Mouse (Mus musculus) stomach, postnatal 0 days (tissue): ENCODE results near the gene Fstl4. TPM values are rescaled to one million over a fixed set of nuclear protein-coding genes. Genes with fewer than 3 reads are reported as not detected.

Experiments used
- ATAC-seq: fragments of 200-750 bp; cut with Nextera tagmentation; 2 replicates; pipeline ENCODE4 v1.8.0; 2017; ENCODE audit not compliant: low FRiP score, low TSS enrichment
- DNase-seq: peaks from one replicate; pipeline ENCODE4 v3.0.0-alpha.2; 2016; ENCODE audit warnings: low spot score
- H3K27ac ChIP-seq: fragments of 300-500 bp; sonication (generic); replicated peaks from 2 replicates; pipeline ENCODE4 v1.5.1; 2014; ENCODE audit warnings: mild to moderate bottlenecking, control low read depth
- H3K27me3 ChIP-seq: fragments of 300-500 bp; sonication (generic); 2 replicates; pipeline ENCODE4 v1.6.1; 2014; ENCODE audit warnings: low read length; ENCODE audit not compliant: control insufficient read depth, insufficient read depth
- H3K36me3 ChIP-seq: fragments of 300-500 bp; sonication (generic); 2 replicates; pipeline ENCODE4 v1.6.1; 2014; ENCODE audit warnings: low read length, mixed read lengths; ENCODE audit not compliant: control insufficient read depth, insufficient read depth
- H3K4me1 ChIP-seq: fragments of 300-500 bp; sonication (generic); replicated peaks from 2 replicates; pipeline ENCODE4 v1.6.1; 2014; ENCODE audit warnings: antibody characterized with exemption; ENCODE audit not compliant: control insufficient read depth, insufficient read depth
- H3K4me2 ChIP-seq: fragments of 300-500 bp; sonication (generic); replicated peaks from 2 replicates; pipeline ENCODE4 v1.6.1; 2014; ENCODE audit warnings: low read depth, mild to moderate bottlenecking, control low read depth, moderate library complexity
- H3K4me3 ChIP-seq: fragments of 300-500 bp; sonication (generic); 2 replicates; pipeline ENCODE4 v1.5.1; 2014; ENCODE audit warnings: low read depth, low read length, control low read depth
- H3K9ac ChIP-seq: fragments of 300-500 bp; sonication (generic); 2 replicates; pipeline ENCODE4 v1.6.1; 2014; ENCODE audit warnings: mild to moderate bottlenecking, low read length, control low read depth, mixed read lengths
- H3K9me3 ChIP-seq: fragments of 300-500 bp; sonication (generic); 2 replicates; pipeline ENCODE4 v1.6.1; 2016; ENCODE audit warnings: low read length; ENCODE audit not compliant: control insufficient read depth
- CTCF ChIP-seq: IDR thresholded peaks from 2 replicates; pipeline ENCODE4 v1.5.1; 2016; ENCODE audit warnings: antibody characterized with exemption, low read depth, mild to moderate bottlenecking, moderate library complexity
- EP300 ChIP-seq: optimal IDR thresholded peaks from 2 replicates; pipeline ENCODE3; 2016; ENCODE audit warnings: antibody characterized with exemption
- WGBS: fragments of 180-500 bp; shearing (Covaris S2); extraction: QIAGEN DNeasy Blood & Tissue Kit; methylation state at CpG from one replicate; pipeline ENCODE4 v1.1.7; 2014; 5-methylcytosine and 5-hydroxymethylcytosine counted together
- polyA plus RNA-seq: library from polyadenylated mRNA; unstranded; fragments of >200 nt; fragmentation: Nextera tagmentation; extraction: Ambion mirVana; gene quantifications from 2 replicates; pipeline ENCODE4 v1.2.1, GENCODE M21; 2015

Fstl4 gene
- polyA plus RNA-seq, 1 experiment from 2014 or later = 1.1 TPM

DNA sequence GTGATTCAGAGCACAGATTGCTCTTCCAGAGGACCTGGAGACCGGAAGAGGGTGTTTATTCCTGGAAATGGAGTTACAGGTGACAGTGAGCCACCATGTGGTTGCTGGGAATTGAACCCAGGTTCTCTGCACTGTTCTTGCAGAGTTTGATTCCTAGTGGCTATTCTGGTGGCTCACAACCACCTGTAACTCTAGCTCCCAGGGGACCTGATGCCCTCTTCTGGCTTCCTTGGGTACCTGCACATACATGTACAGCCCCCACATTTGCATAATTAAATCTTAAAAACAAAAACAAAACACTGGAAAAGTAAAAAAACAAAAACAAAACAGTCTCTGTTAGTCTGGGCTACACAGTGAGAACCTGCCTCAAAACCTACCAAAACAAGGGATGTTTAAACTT, 2.6 kb upstream of the Fstl4 start:
- WGBS = 43% methylated on average over 1 of the region's 1 CpGs
- TF ChIP-seq EP300 = no peak
- TF ChIP-seq CTCF = peak; percentile 56

GRCm38 (mm10) chr11:52764894-52765677, 652 bp downstream of the Fstl4 start:
- Histone ChIP-seq H3K27me3 (peaks cover 13% of the 10 kb centered on the region), H3K4me3 (peak overlapping the region; percentile 47), H3K9me3 (no peaks in the 10 kb centered on the region), H3K4me1 (0 out of 2 replicates have a peak, but pooled peaks cover 7% of the 10 kb centered on the region), H3K27ac (no peak overlapping the region), H3K36me3 (no peaks in the 10 kb centered on the region), H3K4me2 (peak overlapping the region; percentile 82), H3K9ac (peak overlapping the region; percentile 38; the same call in 1 of the 2 replicates)
- DNase-seq (no peak), ATAC-seq (peak; percentile 38; the same call in 1 of the 2 replicates)
- WGBS = 2% methylated on average over 45 of the region's 53 CpGs
- TF ChIP-seq EP300 (no peak), CTCF (no peak)

More for the DNA sequence above, 2.6 kb upstream of the Fstl4 start:
- ATAC-seq = no peak
- Histone ChIP-seq H3K36me3 (no peaks in the 10 kb centered on the region), H3K27ac (no peak overlapping the region), H3K4me3 (no peak overlapping the region), H3K9me3 (no peaks in the 10 kb centered on the region), H3K27me3 (peaks cover 12% of the 10 kb centered on the region), H3K9ac (no peak overlapping the region), H3K4me2 (no peak overlapping the region), H3K4me1 (0 out of 2 replicates have a peak, but pooled peaks cover 7% of the 10 kb centered on the region)
- no peak for DNase-seq

- under 1% methylated on average over 21 of the region's 21 CpGs for WGBS
- Histone ChIP-seq H3K4me2 (peak overlapping the region; percentile 82), H3K36me3 (no peaks in the 10 kb centered on the region), H3K27me3 (peaks cover 13% of the 10 kb centered on the region), H3K4me1 (0 out of 2 replicates have a peak, but pooled peaks cover 7% of the 10 kb centered on the region), H3K4me3 (peak overlapping the region; percentile 47), H3K9me3 (no peaks in the 10 kb centered on the region), H3K9ac (no peak overlapping the region), H3K27ac (no peak overlapping the region)
- ATAC-seq = 0 out of 2 replicates have a peak, but pooled peaks have one; percentile 53
- TF ChIP-seq EP300 (no peak), CTCF (peak; percentile 69)
- DNase-seq = peak; percentile 30
Measured at GRCm38 (mm10) chr11:52765678-52766254, 1.3 kb downstream of the Fstl4 start.

- 0 out of 2 replicates have a peak, but pooled peaks cover 7% of the 10 kb centered on the region for H3K4me1 ChIP-seq
- peaks cover 13% of the 10 kb centered on the region for H3K27me3 ChIP-seq
- 72% methylated on average over 3 of the region's 3 CpGs for WGBS
- H3K4me2 ChIP-seq = no peak overlapping the region
- no peak overlapping the region for H3K9ac ChIP-seq
- TF ChIP-seq EP300 (no peak), CTCF (no peak)
- ATAC-seq (no peak), DNase-seq (no peak)
- H3K4me3 ChIP-seq = no peak overlapping the region
- H3K27ac ChIP-seq = no peak overlapping the region
- no peaks in the 10 kb centered on the region for H3K9me3 ChIP-seq
- H3K36me3 ChIP-seq = no peaks in the 10 kb centered on the region
Measured at GRCm38 (mm10) chr11:52767921-52768320, 3.5 kb downstream of the Fstl4 start.

DNA sequence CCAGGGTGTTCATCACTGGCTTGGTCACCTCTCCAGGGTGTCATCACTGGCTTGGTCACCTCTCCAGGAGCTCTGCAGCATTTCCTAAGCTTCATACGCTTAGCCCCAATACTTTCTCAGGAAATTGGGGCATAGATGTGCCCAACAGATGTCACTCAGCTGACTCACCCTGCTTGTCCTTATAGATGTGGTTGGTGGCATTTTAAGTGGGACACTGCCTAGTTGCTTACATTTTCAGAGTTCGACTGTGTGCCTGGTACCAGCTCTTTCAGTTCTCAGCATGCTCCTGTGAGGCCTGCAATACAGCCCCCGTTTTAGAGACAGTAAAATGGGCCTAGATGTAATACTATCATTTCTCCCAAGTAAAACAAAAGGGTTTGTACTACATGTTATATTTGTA, 8.6 kb downstream of the Fstl4 start:
- TF ChIP-seq CTCF (no peak), EP300 (no peak)
- Histone ChIP-seq H3K9ac (no peak overlapping the region), H3K4me3 (no peak overlapping the region), H3K4me1 (no peaks in the 10 kb centered on the region), H3K27me3 (no peaks in the 10 kb centered on the region; the same call in 1 of the 2 replicates), H3K36me3 (no peaks in the 10 kb centered on the region), H3K4me2 (no peak overlapping the region), H3K9me3 (no peaks in the 10 kb centered on the region), H3K27ac (no peak overlapping the region)
- WGBS = 76% methylated on average over 3 of the region's 3 CpGs
- ATAC-seq (no peak), DNase-seq (no peak)

DNA sequence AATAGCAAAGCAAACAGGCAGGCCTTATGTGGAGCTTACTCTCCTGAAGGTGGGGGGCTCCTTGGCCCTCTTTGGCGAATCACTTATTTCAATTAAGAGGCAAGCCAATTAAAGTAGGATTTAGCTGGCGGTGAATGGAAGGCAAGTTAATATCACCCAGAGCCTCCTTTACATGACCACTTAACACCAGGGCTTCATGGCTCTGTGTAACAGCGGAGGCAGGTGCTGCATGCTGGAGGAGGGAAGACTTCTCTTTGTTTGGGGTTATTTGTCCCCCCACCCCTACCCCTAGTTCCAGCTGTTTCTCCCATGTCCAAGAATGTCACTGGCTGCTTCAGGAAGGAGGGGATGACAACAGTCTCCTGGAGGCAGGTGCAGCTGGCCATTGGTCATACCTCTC, 10.9 kb downstream of the Fstl4 start:
- H3K4me2 ChIP-seq = no peak overlapping the region
- H3K4me3 ChIP-seq = no peak overlapping the region
- no peaks in the 10 kb centered on the region for H3K4me1 ChIP-seq
- TF ChIP-seq CTCF (no peak), EP300 (no peak)
- no peak overlapping the region for H3K9ac ChIP-seq
- no peak overlapping the region for H3K27ac ChIP-seq
- H3K9me3 ChIP-seq = no peaks in the 10 kb centered on the region
- WGBS = 82% methylated on average over 3 of the region's 3 CpGs
- no peaks in the 10 kb centered on the region for H3K36me3 ChIP-seq
- no peak for DNase-seq
- ATAC-seq = no peak
- H3K27me3 ChIP-seq = no peaks in the 10 kb centered on the region
